Mouse (Mus musculus): ENCODE data around the gene Sec24b. TPM values are rescaled to one million over a fixed set of nuclear protein-coding genes. Genes with fewer than 3 reads are reported as not detected.

Sec24b gene
- polyA plus RNA-seq, 1 experiment, result 21.4 TPM

DNA sequence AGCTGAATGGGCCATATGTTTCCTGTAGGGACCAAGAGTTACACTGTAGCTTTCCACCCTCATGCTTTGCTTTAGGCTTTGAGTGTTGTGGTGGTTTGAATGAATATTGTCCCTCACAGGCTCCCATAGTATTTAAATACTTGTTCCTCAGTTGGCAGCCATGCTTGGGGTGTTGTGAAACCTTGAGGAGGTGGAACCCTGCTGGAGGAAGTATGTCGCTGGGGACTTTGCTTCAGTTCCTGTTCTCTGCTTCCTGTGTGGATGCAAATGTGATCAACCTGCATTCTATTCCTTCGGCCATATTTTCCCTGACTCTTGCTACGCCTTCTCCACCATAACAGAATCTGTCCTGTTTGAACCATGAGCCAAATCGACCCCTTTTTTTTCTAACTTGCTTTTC lies 108.1 kb downstream of the Sec24b start:
- TF ChIP-seq E2F4 (IDR thresholded peaks at IDR 0.05; ENCODE audit: insufficient read depth) (no peak), TCF3 (IDR thresholded peaks at IDR 0.05; ENCODE audit: insufficient read length, low read depth) (no peak), MYOD1 (IDR thresholded peaks at IDR 0.05; ENCODE audit: control insufficient read depth in 1 of 3, insufficient read length in 2 of 3, low read depth in 2 of 3) (no peak), POLR2A (IDR thresholded peaks at IDR 0.05; ENCODE audit: insufficient read length, low read depth) (no peak), USF1 (IDR thresholded peaks at IDR 0.05; ENCODE audit: low read depth) (no peak), REST (IDR thresholded peaks at IDR 0.05; ENCODE audit: insufficient read depth, insufficient read length) (no peak), TCF12 (IDR thresholded peaks at IDR 0.05; ENCODE audit: insufficient read depth, poor library complexity, severe bottlenecking) (no peak), MAX (IDR thresholded peaks at IDR 0.05; ENCODE audit: low read depth) (no peak)
- Histone ChIP-seq H3K4me2 (ENCODE audit: low read depth) (no peak overlapping the region), H3ac (ENCODE audit: control insufficient read depth, insufficient read length) (no peak overlapping the region), H3K36me3 (ENCODE audit: control insufficient read depth, insufficient read depth) (no peaks in the 10 kb centered on the region), H3K27me3 (ENCODE audit: control insufficient read depth, insufficient read depth, insufficient read length) (no peaks in the 10 kb centered on the region), H3K79me2 (ENCODE audit: control insufficient read depth, insufficient read depth) (no peaks in the 10 kb centered on the region), H3K4me3 (no peak overlapping the region)

DNA sequence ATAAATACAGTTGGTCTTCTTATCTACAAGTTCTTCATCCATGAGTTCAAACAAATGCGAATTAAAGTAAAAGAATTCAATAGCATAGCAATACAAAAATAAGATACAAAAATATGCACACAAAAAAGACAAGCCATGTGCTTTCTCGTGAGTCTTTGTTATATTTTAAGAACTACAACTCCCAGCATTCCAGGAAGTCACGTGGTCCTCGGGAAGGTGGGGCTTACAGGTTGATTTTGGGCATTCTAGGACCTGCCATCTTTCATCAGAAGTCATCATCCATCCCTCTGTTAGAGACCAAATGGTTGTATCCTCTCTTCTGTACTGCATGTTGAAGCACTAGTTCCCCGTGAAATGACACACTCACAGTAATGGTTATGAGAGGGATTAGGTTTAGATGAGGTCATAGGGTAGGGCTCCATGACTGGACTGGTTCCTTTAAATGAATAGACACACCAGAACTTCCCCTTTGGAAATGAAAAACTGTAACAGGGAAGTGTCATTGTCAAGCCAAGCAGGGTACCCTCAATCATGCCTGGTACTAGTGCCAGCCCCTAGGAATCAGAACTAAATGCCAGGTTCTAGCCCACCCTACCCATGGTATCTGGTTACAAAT lies 112.1 kb downstream of the Sec24b start:
- no peak overlapping the region for H3K4me2 ChIP-seq (ENCODE audit: low read depth)
- no peak overlapping the region for H3ac ChIP-seq (ENCODE audit: control insufficient read depth, insufficient read length)
- no peak overlapping the region for H3K4me3 ChIP-seq
- no peaks in the 10 kb centered on the region for H3K36me3 ChIP-seq (ENCODE audit: control insufficient read depth, insufficient read depth)
- no peaks in the 10 kb centered on the region for H3K79me2 ChIP-seq (ENCODE audit: control insufficient read depth, insufficient read depth)
- no peak for TF ChIP-seq POLR2AphosphoS2 (IDR thresholded peaks at IDR 0.05; ENCODE audit: insufficient read length, low read depth)
- TF ChIP-seq MYOG (IDR thresholded peaks at IDR 0.05; ENCODE audit: control insufficient read depth in 1 of 3, insufficient read depth in 1 of 3, insufficient read length in 2 of 3, low read depth in 2 of 3), result no peak
- no peak for TF ChIP-seq TCF3 (IDR thresholded peaks at IDR 0.05; ENCODE audit: insufficient read length, low read depth)
- peak; percentile 45 for TF ChIP-seq USF1 (IDR thresholded peaks at IDR 0.05; ENCODE audit: low read depth)
- no peak for TF ChIP-seq E2F4 (IDR thresholded peaks at IDR 0.05; ENCODE audit: insufficient read depth)
- no peaks in the 10 kb centered on the region for H3K27me3 ChIP-seq (ENCODE audit: control insufficient read depth, insufficient read depth, insufficient read length)

DNA sequence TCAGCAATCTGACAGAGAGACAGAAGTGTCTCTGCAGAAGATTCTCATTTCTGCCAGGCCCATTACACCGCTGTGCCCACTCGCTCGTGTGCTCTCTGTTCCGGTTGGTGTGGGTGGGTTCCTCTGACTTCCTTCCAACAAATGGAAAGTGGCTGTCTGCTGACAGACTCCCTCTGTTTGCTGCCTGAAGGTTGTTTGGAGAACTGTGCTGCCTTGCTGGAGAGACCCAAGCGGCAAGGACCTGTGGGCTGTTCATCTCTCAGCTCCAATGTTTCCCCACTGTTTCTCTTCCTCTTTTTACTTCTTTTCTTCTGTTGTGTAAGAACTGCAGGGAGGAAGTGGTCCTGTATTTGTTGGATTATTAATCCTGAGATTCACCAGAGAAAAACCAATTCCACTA lies 113.0 kb downstream of the Sec24b start:
- no peak overlapping the region for H3ac ChIP-seq (ENCODE audit: control insufficient read depth, insufficient read length)
- no peak overlapping the region for H3K4me2 ChIP-seq (ENCODE audit: low read depth)
- TF ChIP-seq POLR2A (IDR thresholded peaks at IDR 0.05; ENCODE audit: insufficient read length, low read depth), result no peak
- no peak for TF ChIP-seq SRF (IDR thresholded peaks at IDR 0.05; ENCODE audit: control insufficient read depth, insufficient read length, low read depth)
- TF ChIP-seq E2F4 (IDR thresholded peaks at IDR 0.05; ENCODE audit: insufficient read depth), result no peak
- no peak for TF ChIP-seq MYOG (IDR thresholded peaks at IDR 0.05; ENCODE audit: control insufficient read depth in 1 of 3, insufficient read depth in 1 of 3, insufficient read length in 2 of 3, low read depth in 2 of 3)
- no peak for TF ChIP-seq MYOD1 (IDR thresholded peaks at IDR 0.05; ENCODE audit: control insufficient read depth in 1 of 3, insufficient read length in 2 of 3, low read depth in 2 of 3)
- no peak for TF ChIP-seq TCF12 (IDR thresholded peaks at IDR 0.05; ENCODE audit: insufficient read depth, poor library complexity, severe bottlenecking)
- TF ChIP-seq TCF3 (IDR thresholded peaks at IDR 0.05; ENCODE audit: insufficient read length, low read depth), result no peak
- TF ChIP-seq CEBPB (IDR thresholded peaks at IDR 0.05; ENCODE audit: insufficient read depth, poor library complexity, severe bottlenecking), result no peak
- TF ChIP-seq POLR2AphosphoS2 (IDR thresholded peaks at IDR 0.05; ENCODE audit: insufficient read length, low read depth), result no peak
- no peak for TF ChIP-seq MAX (IDR thresholded peaks at IDR 0.05; ENCODE audit: low read depth)
- no peak for TF ChIP-seq USF1 (IDR thresholded peaks at IDR 0.05; ENCODE audit: low read depth)
- no peak for TF ChIP-seq REST (IDR thresholded peaks at IDR 0.05; ENCODE audit: insufficient read depth, insufficient read length)
- H3K79me2 ChIP-seq (ENCODE audit: control insufficient read depth, insufficient read depth), result no peaks in the 10 kb centered on the region
- H3K4me3 ChIP-seq, result no peak overlapping the region
- H3K36me3 ChIP-seq (ENCODE audit: control insufficient read depth, insufficient read depth), result no peaks in the 10 kb centered on the region
- no peaks in the 10 kb centered on the region for H3K27me3 ChIP-seq (ENCODE audit: control insufficient read depth, insufficient read depth, insufficient read length)

DNA sequence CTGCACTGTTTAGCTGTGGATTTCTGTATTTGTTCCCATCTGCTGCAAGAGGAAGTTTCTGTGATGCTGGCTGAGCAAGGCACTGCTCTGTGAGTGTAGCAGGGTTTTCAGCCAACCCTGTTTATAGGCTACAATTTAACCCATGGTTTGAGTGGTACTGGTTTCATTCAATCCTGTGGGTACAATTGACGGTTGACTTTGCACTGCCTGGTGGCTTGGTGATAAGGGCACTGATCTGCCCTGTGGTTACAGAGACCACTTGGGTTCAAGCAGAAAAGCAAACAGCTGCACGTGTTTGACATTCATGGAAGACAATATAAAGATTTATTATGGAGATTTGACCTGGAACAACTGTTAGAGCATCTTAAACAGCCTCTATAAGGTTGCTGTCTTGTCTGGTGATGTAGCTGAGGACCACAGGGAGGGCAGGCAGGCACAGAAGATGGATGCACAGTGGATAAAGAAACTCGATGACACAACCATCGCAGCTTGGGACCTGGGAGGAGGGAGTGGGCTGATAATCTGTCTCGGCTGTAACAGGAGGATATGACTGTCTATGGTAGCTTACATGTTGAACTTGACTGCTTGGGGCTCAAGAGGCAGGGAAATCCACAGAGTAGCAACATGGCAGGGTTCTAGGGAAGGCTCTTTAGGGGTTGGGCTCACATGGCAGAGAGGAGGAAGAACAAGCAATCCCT lies 115.0 kb downstream of the Sec24b start:
- H3K4me2 ChIP-seq (ENCODE audit: low read depth), result no peak overlapping the region
- no peak for TF ChIP-seq MYOG (IDR thresholded peaks at IDR 0.05; ENCODE audit: control insufficient read depth in 1 of 3, insufficient read depth in 1 of 3, insufficient read length in 2 of 3, low read depth in 2 of 3)
- TF ChIP-seq USF1 (IDR thresholded peaks at IDR 0.05; ENCODE audit: low read depth), result no peak
- no peak for TF ChIP-seq CEBPB (IDR thresholded peaks at IDR 0.05; ENCODE audit: insufficient read depth, poor library complexity, severe bottlenecking)
- TF ChIP-seq POLR2A (IDR thresholded peaks at IDR 0.05; ENCODE audit: insufficient read length, low read depth), result no peak
- no peak for TF ChIP-seq TCF12 (IDR thresholded peaks at IDR 0.05; ENCODE audit: insufficient read depth, poor library complexity, severe bottlenecking)
- TF ChIP-seq MYOD1 (IDR thresholded peaks at IDR 0.05; ENCODE audit: control insufficient read depth in 1 of 3, insufficient read length in 2 of 3, low read depth in 2 of 3), result no peak
- no peak for TF ChIP-seq SRF (IDR thresholded peaks at IDR 0.05; ENCODE audit: control insufficient read depth, insufficient read length, low read depth)
- TF ChIP-seq REST (IDR thresholded peaks at IDR 0.05; ENCODE audit: insufficient read depth, insufficient read length), result no peak
- TF ChIP-seq E2F4 (IDR thresholded peaks at IDR 0.05; ENCODE audit: insufficient read depth), result no peak
- no peak for TF ChIP-seq MAX (IDR thresholded peaks at IDR 0.05; ENCODE audit: low read depth)
- TF ChIP-seq POLR2AphosphoS2 (IDR thresholded peaks at IDR 0.05; ENCODE audit: insufficient read length, low read depth), result no peak
- TF ChIP-seq TCF3 (IDR thresholded peaks at IDR 0.05; ENCODE audit: insufficient read length, low read depth), result no peak
- H3K27me3 ChIP-seq (ENCODE audit: control insufficient read depth, insufficient read depth, insufficient read length), result no peaks in the 10 kb centered on the region
- no peak overlapping the region for H3K4me3 ChIP-seq
- no peak overlapping the region for H3ac ChIP-seq (ENCODE audit: control insufficient read depth, insufficient read length)
- no peaks in the 10 kb centered on the region for H3K36me3 ChIP-seq (ENCODE audit: control insufficient read depth, insufficient read depth)
- H3K79me2 ChIP-seq (ENCODE audit: control insufficient read depth, insufficient read depth), result no peaks in the 10 kb centered on the region
